Mouse (Mus musculus): ENCODE results near the gene Slc16a12. TPM values are rescaled to one million over a fixed set of nuclear protein-coding genes. Genes with fewer than 3 reads are reported as not detected.
"Not testable (repeated sequence)": the region's sequence is repeated elsewhere in the genome, so short reads cannot be mapped to it uniquely, and the experiment has no call there.

Gene Slc16a12
- total RNA-seq (2021), result 1 to 10 TPM; 2.4 to 3.3 TPM

DNA sequence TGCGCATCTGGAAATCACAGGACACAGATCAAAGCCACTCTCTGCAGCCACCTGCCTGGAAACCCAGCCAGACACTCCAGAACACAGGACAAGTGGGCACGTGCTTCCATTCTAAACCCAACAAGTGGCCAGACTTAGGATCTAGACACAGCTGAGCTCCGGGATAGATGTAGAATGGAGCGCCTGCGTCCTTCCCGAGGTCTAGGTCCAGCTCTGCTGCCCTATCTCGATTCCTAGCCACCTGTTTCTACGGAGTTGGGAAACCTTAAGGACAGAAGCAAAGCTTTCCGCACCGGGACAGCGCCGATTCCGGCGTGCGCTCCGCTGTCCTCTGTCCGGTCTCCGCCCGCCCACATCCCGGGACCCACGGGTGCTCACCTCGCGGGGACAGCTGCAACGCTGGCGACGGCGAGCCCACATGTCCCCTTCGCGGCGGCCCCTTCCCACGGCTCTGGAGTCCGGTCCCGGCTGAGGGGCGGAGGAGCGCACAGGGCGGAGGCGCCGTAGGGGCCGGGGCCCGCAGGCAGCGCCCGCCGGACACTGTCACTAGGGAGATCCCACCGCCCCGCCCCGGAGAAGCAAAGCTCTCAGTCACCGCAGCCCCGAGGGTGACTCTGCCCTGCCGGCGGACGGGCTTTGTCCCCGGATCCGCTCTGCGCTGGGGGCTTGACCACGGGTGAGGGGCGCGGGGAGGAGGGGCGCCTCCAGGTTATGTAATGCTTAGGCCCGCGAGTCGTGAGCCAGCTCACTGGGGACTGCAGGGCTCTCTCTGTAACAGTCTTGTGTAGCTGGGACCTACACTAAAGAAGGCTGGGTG is at the start of gene Slc16a12:
Slc16a12 (minus strand) TSS at position 602 of the 817 bp plus-strand sequence.
- peak in 1 of 2 experiments; percentile 75 for DNase-seq (ENCODE audit: extremely low spot score in 1 of 2, low spot score in 2 of 2)
- intact Hi-C loops (cut with DNase I), result no loop called here

DNA sequence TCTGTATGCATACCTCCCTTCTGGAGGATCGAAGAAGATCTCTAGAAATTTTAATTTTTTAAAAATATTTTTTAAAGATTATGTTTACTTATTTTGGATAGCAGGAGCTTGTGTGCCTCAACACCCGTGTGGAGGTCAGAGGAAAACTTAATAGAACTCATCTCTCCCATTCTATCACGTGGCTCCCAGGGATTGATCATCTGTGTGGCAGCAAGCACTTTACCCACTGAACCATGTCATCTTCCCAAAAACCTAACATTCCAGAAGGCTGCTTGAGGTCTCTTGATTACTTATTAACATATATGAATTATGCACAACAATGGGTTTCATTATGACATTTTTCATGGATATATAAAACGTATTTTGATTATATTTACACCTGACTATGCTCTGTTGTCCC is 49.3 kb upstream of the Slc16a12 start:
- DNase-seq (ENCODE audit: extremely low spot score in 1 of 2, low spot score in 2 of 2), result no peak
- intact Hi-C loops (cut with DNase I), result no loop called here

DNA sequence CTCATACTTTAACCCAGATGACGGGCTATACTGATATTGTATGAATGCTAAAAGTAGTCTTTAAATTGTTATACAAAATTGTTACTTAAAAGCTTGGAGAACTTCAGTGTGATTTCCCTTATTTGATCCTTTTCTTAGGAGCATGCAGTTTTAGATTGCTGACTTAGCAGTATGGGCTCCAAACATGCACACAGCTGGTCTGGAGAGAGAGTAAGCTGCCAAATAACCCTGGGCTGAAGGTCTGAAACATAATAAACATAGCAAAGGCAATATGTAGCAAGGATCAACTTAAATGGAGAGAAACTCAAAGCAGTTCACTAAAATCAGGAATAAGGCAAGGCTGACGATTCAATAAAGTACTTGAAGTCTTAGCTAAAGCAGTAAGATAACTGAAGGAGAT is 35.4 kb upstream of the Slc16a12 start:
- DNase-seq (ENCODE audit: extremely low spot score in 1 of 2, low spot score in 2 of 2), result no peak

DNA sequence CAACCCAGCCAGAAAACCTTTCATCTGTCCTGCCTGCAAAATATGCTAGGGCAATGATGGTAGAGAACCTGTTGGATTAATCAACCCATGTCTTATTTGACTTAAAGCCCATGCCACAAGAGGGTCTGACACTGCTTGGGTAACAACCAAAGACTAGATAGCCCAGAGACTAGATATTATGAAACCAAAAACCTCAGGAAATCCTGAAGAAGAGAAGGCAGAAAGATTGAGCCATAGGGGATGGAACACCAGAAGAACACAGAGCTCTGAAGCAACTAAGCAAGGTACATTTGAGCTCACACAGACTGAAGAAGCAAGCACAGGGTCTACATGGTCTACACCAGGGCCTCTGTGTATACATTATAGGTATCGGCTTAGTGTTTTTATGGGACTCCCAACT is 31.9 kb upstream of the Slc16a12 start:
- no peak for DNase-seq (ENCODE audit: extremely low spot score in 1 of 2, low spot score in 2 of 2)
- intact Hi-C loops (cut with DNase I), result loop anchor here (10.0 kb wide), 2 partner anchors 444 to 534 kb away; no protein-coding TSS in a partner anchor

More for the DNA sequence above, 35.4 kb upstream of the Slc16a12 start:
- intact Hi-C loops (cut with DNase I), result no loop called here

DNA sequence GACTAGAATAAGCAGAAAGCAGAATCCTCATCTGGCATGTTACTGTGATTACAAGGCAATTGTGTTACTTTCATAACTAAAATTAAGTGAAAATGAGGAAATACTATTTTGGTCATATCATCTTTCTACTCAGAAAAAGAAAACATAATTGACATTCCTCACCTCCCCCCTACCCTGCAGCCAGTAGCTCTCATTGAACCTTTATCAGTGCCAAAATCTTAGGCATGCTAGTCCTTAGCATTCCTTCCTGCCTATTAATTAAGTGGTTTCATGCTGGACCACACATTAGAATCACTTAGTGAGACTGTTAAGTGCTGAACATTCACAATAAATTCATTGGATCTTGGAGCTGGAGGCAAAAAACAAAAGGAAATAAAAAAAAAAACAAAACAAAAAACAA is 31.0 kb upstream of the Slc16a12 start:
- intact Hi-C loops (cut with DNase I), result loop anchor here (10.0 kb wide), 2 partner anchors 443 to 533 kb away; no protein-coding TSS in a partner anchor
- no peak for DNase-seq (ENCODE audit: extremely low spot score in 1 of 2, low spot score in 2 of 2)

DNA sequence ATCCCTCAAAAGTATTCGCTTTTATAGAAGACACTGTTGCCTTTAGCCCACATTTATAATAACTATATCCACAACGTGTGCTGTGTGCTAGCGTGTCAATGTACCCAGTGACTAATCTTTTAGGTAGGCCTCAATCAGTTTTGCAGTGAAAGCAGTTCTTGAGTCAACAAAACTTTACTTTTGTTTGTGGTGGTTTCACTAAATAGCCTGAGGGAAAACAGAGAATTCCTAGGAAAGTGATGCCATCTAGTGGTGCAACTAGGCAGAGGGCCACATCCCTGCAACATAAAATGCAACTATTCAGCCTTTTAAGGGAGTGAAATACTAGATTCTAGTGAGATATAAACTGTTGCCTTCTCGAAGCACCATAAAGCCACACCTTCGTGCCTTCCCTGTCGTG is 25.7 kb upstream of the Slc16a12 start:
- intact Hi-C loops (cut with DNase I), result loop anchor here (5.0 to 10.0 kb wide), 4 partner anchors 85 to 528 kb away; no protein-coding TSS in a partner anchor
- peak; percentile 45 to 56 for DNase-seq (ENCODE audit: extremely low spot score in 1 of 2, low spot score in 2 of 2)

DNA sequence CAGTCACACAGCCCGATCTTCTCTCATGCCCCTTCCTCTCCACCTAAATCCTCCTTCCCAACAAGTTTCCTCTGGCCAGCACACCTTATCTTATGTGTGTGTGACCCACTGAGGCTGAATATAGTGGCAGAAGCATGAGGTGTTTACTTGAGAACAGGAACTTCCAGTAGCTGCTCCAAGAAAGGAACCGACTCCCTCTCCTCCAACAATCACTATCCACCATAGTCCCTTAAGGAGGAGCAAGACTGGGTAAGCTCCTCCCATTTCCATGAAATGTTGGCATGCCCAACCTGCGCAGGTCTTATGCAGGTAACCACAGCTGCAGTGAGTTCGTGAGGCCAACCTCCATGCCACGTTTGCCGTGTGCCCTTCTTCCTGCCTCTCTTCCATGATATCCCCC is 23.7 kb upstream of the Slc16a12 start:
- DNase-seq (ENCODE audit: extremely low spot score in 1 of 2, low spot score in 2 of 2), result no peak

DNA sequence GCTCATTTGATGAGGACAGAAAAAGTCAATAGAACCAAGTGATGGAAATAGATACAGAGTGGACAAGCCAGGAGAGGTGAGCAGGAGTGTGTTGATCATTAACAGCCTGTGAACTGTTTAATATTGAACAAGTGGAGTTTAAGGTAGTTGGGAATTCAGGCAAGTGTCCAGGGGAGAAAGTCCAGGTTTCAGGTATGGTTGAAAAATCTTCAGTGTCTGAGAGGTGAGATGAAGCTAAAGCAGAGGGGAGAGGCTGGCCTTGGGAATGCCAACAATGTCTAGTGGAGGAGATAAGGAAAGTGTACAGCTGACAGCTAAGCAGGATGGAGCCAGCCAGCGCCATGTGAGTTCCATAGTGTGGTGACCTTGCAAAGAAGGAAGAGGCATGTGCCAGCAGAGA is 11.7 kb upstream of the Slc16a12 start:
- DNase-seq (ENCODE audit: extremely low spot score in 1 of 2, low spot score in 2 of 2), result no peak
- intact Hi-C loops (cut with DNase I), result no loop called here

More for the DNA sequence above, 23.7 kb upstream of the Slc16a12 start:
- intact Hi-C loops (cut with DNase I), result loop anchor here (5.0 to 10.0 kb wide), 4 partner anchors 83 to 526 kb away; no protein-coding TSS in a partner anchor

DNA sequence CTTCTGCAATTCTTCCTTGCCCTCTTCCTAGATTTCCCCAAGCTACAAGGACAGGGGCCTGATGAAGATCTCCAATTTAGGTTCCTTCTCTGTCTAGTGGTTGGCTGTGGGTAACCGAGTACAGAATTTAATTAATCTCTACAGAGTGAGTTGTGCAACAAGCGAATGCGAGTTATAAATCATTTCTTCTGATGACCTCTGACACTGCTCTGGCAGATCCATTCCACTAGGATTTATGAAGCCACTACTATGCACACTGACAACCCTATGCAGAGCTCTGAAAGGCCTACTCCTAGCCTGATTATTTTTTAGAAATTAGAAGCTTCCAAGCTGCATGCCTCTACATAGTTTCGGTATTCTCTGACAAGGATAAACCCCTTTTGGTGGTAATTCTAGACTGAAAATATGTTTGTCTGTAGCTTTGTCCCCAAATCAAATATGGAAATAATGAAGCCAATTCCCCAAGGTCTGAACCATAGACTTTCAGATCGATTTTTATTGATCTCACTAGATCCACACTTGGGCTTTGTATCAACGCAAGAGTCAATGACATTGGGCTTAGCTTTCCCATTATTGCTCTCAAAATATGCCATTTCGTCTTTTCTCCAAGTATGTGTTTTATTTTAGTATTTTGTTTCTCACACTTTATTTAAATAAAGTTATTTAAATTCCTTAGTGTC is 9.6 kb upstream of the Slc16a12 start:
- intact Hi-C loops (cut with DNase I), result no loop called here

DNA sequence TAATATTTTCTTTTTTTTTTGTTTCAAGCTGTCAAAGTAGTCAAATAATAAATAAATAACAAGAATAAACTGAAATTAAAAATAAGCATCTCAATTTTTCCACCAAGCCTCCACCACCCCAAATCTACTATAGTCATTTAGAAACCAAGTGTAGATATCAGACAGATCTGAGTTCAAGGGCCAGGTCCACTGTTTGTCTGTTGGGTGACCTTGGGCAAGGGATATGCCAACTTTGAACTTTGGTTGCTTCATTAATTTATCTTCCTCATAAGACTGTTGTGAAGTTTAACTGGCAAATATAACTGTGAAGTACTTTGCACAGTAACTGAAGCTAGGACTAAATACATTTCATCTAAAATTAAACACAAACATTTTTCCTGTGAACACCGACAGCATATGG is 8.6 kb upstream of the Slc16a12 start:
- intact Hi-C loops (cut with DNase I), result no loop called here
- no peak for DNase-seq (ENCODE audit: extremely low spot score in 1 of 2, low spot score in 2 of 2)

More for the DNA sequence above, 9.6 kb upstream of the Slc16a12 start:
- DNase-seq (ENCODE audit: extremely low spot score in 1 of 2, low spot score in 2 of 2), result no peak

DNA sequence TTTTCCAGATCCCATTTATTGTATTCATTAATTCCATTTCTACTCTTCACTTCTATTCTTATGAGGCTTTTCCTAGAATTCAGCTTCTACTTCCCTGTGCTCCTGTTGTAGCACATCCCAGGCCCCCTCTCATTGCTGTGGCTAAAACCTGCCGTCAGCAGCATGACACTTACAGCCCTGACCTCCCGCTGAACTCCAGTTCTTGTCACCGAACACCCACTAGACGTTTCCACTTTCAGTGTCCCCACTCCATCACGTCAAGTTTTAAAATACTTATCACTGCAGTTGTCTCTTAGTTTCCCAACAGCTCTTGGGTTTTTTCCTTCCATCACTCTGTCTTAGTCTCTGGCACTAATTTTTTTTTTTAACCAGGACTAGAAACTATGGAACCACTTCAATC is 6.2 kb upstream of the Slc16a12 start:
- intact Hi-C loops (cut with DNase I), result loop anchor here (5.0 kb wide), 1 partner anchor 66 kb away; no protein-coding TSS in a partner anchor

DNA sequence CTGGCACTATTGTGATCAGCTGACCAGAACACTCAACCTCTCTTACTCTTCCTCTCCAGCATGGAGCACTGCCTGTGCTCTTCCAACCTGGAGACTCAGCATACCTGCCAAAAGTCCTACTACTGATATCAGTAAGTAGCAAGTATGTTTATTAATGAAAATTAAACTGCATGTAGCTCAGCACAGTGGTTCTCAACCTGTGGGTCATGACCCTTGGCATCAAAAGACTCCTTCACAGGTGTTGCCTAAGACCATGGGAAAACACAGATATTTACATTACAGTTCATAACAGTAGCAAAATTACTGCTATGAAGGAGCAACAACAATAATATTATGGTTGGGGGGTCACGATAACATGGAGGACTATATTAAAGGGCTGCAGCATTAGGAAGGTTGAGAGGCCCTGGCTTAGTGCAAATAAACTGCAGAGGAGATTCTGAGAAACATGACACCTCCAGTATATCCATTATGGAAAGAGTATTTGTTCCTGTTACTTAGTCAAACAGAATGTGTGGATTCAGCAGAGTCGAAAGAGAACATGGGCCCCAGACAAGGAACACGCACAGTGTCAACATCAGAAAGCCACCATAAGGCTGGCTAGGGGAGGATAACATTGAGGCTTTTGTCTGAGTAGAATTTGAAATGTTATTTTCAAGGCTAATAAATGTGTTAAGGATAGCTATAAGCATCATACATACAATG is 5.5 kb upstream of the Slc16a12 start:
- DNase-seq (ENCODE audit: extremely low spot score in 1 of 2, low spot score in 2 of 2), result no peak
- intact Hi-C loops (cut with DNase I), result loop anchor here (5.0 kb wide), 1 partner anchor 65 kb away; no protein-coding TSS in a partner anchor

More for the DNA sequence above, 6.2 kb upstream of the Slc16a12 start:
- no peak for DNase-seq (ENCODE audit: extremely low spot score in 1 of 2, low spot score in 2 of 2)

DNA sequence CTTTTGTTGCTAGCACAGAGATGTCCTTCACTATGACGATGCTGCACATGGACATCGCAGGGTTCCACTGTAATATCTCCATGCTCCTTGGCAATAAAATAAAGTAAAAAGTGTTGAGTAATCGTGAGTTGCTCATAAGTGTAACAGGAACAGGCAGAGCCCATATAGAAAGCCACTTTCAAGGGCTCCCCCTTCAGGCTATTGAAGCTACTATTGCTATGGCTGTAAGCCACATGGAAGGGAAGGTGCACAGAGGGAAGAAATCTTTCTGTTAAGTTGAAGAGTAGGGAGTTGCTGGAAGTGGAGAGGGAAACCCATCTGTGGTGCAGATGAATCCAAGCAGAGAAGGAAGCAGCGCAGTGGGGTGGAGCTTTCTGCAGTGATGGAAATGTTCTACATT is 4.1 kb upstream of the Slc16a12 start:
- DNase-seq (ENCODE audit: extremely low spot score in 1 of 2, low spot score in 2 of 2), result peak in 1 of 2 experiments; percentile 17
- intact Hi-C loops (cut with DNase I), result loop anchor here (5.0 kb wide), 1 partner anchor 64 kb away; no protein-coding TSS in a partner anchor

DNA sequence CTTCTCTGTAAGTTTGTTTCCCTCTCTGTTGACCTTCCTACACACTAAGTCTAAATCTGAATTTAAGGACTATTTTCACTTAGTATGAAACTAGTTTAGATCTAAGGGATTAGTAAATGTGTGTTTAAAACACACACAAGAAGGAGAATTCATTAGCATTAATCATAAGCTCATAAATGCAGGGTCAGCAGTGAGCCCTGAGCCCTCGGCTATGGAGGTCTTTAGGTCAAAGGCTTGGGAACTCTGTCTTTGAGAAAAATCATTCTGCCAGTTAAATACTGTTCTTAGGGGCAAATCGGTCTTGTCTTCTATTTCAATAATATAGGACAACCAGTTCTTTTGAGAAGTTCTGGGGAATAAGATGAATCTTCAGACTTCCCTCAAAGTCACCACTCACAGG is 1.9 kb upstream of the Slc16a12 start:
- no peak for DNase-seq (ENCODE audit: extremely low spot score in 1 of 2, low spot score in 2 of 2)
- intact Hi-C loops (cut with DNase I), result no loop called here

DNA sequence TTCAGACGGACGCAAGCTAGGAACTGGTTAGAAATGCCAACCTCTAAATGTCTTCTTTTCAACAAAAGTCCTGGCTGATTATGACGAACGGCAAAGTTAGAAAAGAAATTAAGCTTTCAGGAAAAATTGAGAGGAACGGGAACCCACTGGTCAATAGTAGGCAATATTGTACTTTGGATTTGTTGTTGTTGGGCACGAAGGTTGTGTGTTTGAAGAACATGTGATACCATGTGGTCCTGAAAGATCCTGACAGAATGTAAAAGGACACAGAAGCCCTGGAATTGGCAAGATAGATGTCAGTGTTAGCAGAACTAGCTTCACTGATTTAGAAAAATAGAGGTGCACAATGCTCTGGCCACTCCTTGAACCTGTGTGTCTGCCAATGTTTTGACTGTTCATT is 880 bp upstream of the Slc16a12 start:
- intact Hi-C loops (cut with DNase I); DNase-seq (ENCODE audit: extremely low spot score in 1 of 2, low spot score in 2 of 2): not testable (repeated sequence)

DNA sequence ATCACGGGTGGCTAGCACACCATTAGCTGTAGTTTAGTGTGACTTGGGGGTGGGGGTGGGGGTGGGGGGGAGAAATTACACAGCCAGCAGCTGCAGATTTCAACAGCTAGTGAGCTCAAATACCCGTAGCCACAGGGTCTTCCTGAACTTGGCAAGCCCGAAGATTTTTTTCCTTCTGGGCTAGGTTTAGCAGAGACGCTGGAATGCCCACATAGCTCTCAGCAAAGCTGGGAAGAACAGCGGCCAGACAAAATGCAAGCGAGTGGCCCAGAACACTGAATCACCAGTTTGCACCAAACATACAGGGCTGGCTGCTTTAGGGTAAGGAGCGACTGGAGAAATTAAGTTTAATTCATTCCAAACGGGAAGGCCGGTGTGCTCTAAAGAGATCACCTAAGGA is 888 bp downstream of the Slc16a12 start:
- DNase-seq (ENCODE audit: extremely low spot score in 1 of 2, low spot score in 2 of 2), result peak in 1 of 2 experiments; percentile 20
- intact Hi-C loops (cut with DNase I), result no loop called here

DNA sequence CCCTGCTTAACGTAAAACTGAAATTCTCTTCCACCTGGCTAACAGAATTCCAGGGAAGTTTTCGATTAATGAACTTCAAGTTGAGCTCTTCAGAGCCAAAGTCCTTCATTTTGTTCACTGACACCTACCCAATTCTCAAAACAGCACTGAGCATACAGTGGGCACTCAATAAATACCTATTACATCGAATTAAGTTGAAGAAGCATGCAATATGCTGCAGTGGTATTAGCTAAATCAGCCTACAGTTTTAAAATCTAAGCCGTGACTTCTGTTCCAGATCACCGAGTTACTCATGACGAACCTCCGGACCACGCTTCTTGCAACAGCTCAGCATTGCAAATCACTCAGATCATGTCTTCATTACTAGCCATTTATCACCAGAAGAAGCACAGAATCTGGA is 2.1 kb downstream of the Slc16a12 start:
- DNase-seq (ENCODE audit: extremely low spot score in 1 of 2, low spot score in 2 of 2), result no peak
- intact Hi-C loops (cut with DNase I), result no loop called here

DNA sequence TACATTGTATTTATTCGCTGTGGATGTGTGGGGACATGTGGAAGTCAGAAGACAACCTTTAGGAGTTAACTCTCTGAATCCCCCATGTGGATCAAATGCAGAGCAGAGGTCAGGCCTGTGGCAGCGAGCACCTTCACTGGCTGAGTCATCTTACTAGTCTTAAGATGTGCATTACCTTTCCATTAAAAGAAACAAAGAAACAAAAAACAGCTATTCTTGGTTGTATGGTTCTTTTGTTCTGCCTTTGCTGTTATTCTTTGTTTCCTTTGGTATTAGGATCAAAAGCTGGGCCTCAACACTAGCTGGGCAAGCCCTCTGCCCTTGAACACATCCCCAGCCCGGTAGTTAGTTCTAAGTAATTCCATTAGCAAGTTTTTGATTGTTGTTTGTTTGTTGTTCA is 9.2 kb downstream of the Slc16a12 start:
- intact Hi-C loops (cut with DNase I), result no loop called here
- no peak for DNase-seq (ENCODE audit: extremely low spot score in 1 of 2, low spot score in 2 of 2)

DNA sequence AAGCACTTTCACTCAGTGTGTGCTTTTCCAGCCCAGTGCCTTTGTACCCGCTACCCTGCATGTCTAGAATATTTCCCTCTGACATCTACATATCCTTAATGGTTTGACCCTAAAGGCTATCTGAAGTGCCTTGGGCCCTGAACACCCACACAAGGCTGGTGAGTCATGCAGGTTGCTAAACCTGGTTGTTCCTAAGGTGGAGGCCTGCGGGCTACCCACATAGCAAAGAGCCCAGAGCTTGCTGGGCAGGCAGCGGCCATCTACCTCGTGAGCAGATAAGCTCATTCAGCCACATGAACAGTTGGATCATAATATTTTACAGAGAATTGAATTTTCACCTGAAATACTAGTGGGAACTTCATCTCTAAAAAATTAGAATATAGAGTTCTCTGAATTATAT is 11.2 kb downstream of the Slc16a12 start:
- no peak for DNase-seq (ENCODE audit: extremely low spot score in 1 of 2, low spot score in 2 of 2)
- intact Hi-C loops (cut with DNase I), result no loop called here

All from left cerebral cortex, postnatal 10 days (tissue).